Mouse (Mus musculus): ENCODE results near the gene Rhag.

The Rhag gene

DNA sequence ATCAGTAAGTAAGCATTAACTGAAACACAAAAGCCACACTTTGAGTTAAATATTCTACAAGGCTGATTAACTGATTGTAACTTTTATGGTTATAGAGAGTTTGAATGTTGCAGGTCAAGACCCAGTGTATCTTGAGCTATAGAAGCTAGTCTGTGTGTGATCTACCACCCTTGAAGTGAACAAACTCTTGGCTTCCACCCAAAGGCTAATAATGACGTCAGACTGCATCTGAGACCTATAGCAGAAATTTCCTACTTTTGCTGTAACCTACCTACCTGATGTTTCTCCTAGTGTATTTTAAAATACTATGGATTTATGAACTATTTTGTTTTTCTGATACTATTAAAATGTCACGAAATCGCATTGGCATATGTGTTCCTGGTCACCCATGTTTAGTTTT, 63.8 kb downstream of the Rhag start:
- DNase-seq (ENCODE audit: low spot score in 2 of 2), result no peak

DNA sequence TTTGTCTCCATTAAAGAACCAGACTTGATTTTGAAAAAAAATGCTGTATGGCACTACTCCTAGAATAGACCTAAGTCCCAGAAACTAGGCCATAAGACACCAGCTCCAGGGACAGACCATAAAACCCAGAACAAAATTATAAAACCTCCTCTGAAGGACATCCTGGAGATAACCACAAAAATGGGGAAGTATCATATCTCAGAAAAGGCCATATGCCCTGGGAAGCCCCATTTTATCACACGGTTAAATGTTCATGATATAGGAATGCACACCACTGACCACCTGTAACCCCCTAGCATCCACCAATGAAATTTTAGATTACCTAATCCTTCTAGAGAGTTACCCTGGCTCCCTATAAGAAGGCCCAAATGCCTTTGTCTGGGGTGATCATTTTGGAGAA, 64.6 kb downstream of the Rhag start:
- DNase-seq (ENCODE audit: low spot score in 2 of 2), result no peak

DNA sequence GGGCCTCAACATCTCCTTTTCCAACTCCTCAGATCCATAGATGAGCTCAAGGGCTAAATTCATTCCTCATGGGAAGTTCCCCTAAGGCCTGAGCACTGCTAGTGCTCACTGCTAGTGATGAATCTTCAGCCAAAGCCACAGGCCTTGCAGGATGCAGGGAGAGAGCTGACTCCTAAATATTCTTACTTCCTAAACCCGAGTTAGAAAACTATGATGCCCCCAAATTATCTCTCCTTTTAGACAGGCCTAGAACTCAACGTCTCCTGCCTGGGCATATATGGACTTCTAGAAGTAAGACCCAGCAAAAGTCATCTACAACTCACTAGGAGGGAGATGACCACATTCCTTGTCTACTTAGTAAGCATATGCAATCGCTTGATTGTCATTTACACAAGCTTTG, 66.8 kb downstream of the Rhag start:
- no peak for DNase-seq (ENCODE audit: low spot score in 2 of 2)

DNA sequence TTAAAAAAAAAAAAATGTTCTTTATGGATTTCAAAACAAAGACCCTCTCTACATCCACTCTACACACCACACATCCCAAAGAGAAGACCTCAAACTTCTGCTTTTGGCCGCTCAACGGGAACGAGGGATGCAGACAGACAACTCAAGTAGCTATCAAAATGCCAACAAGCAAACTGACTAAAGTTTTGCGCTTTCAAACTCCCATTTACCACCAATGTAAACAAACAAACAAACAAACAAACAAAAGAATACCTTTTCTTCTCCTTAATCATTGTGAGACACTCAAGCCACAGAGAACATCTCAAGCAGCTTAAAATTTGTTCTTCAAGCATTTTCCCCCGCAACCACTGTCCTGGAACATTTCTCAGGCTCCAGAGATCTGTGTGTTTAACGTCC, 68.6 kb downstream of the Rhag start:
- no peak for DNase-seq (ENCODE audit: low spot score in 2 of 2)

DNA sequence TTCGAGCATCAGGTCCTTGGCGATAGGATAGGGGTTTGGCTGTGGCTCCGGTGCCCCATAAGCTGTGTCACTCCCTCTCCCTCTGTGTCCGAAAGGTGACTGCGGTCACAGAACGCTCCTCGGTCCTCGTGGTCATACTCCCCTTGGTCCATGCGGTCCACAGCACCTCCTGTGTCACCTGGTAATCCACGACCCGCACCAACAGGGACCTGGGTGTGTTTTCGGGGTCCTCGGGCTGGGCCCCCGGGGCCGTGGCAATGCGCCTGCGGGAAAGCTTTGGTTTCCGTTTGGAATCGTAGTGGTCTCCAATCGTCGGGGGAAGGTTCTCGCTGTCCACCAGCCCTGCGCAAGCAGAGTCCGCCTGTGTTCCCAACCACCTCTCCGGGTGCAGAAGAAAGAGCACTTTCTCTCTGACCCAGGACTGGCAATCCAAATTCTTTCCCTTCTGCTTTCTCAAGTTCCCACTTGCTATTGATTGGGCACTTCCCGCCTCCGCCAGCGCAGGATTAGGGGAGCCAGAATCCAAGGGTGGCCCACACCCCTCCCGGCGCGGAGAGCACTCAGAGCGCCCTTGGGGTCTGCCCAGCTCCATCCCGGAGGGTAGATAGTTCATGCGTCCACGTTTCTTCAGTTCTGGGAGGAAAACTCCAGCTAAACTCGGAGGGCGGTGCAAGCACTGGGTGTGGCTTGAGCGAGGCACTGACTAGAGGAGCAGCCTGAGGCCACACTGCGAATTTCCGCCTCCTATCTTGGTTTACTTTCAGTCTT, 69.2 kb downstream of the Rhag start, which contains the start of gene 9130008F23Rik:
Gene 9130008F23Rik, minus strand, starts transcription at position 636 of the 768 bp plus-strand sequence.
- peak; percentile 38 to 71 for DNase-seq (ENCODE audit: low spot score in 2 of 2)

DNA sequence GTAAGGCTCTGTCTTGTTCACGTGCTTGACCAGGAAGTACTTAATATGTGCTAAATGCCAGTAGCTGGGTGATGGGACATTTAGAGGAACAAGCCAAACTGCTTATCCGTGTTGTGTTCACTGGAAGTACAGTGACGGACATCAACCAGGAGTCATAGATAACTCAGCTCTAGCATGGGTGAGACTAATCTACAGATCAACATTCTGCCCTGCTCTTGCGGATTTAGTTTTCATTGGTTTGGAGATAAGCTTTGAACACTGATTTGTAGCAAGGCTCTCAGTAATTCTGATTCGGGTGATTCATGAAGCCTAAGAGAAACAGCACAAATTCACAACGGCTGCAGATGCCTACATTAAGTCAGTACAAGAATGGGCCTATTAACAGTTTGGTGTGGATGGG, 71.2 kb downstream of the Rhag start:
- DNase-seq (ENCODE audit: low spot score in 2 of 2), result peak in 1 of 2 experiments; percentile 35

DNA sequence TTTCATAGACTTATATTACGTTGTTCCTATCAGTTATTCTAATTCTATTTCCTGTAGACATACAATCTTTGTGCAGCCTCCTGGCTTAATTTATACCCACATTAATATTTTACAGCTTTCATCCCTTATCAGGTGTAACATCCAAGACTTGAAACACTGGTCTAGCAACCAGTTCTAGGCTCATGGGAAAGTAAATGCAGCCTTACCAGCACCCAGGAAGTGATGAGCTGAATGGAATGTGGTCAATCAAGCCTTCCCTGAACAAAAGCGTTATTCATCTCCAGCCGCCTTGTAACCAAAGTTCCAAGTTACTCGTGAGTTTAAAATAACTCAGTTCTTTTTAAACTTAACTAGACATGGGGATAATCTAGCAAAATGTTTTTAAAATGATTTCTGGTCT, 74.2 kb downstream of the Rhag start:
- DNase-seq (ENCODE audit: low spot score in 2 of 2), result peak in 1 of 2 experiments; percentile 6

DNA sequence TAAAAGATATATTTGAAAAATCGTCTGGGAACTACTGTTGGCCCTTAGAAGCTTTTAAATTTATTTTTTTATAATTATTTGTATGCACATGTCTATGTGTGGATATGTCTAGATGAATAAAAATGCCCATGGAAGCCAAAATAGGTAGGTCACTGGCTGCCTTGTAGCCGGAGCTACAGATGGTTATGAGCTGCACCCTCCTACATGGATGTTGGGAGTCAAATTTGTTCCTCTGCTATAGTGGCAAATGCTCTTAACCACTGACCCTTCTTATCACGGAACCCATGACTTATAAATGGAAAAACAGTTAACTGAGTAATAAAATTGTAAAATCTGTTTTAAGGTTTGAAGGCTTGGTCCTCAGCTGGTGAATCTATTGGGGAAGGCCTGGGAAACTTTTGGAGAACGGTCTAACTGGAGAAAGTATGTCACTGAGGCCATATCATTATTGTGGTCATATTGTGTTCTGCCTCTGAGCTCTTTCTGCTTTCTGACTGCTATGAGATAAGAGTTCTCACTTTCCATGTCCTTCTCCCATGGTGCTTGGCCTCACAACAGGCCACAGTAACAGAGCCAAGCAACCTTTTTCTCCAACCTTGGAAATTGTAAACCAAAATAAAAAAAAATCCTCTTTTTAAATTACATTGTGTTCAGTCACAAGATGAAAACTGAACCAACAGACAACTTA, 77.1 kb downstream of the Rhag start:
- peak in 1 of 2 experiments; percentile 7 for DNase-seq (ENCODE audit: low spot score in 2 of 2)
